Mouse (Mus musculus): ENCODE results near the gene Ntrk2. TPM values are rescaled to one million over a fixed set of nuclear protein-coding genes. Genes with fewer than 3 reads are reported as not detected.

Ntrk2 gene
- polyA plus RNA-seq, 2 experiments, result 0.04 to 0.07 TPM

- H3K9me3 ChIP-seq (ENCODE audit: control insufficient read depth, low read length), result no peaks in the 10 kb centered on the region
- no peak overlapping the region for H3K27ac ChIP-seq
- H3K27me3 ChIP-seq (ENCODE audit: control insufficient read depth, insufficient read depth, low read length), result no peaks in the 10 kb centered on the region
- no peak overlapping the region for H3K9ac ChIP-seq (replicated peaks)
- H3K4me1 ChIP-seq (replicated peaks; ENCODE audit: control insufficient read depth in 2 of 2, insufficient read depth in 2 of 2, low read length in 1 of 2), result no peaks in the 10 kb centered on the region
- no peak overlapping the region for H3K4me3 ChIP-seq (ENCODE audit: insufficient read depth in 1 of 2, low read depth in 2 of 2, low read length in 2 of 2)
- ATAC-seq (ENCODE audit: insufficient read depth), result no peak
- no peak overlapping the region for H3K4me2 ChIP-seq (ENCODE audit: low read depth)
- H3K36me3 ChIP-seq (replicated peaks; ENCODE audit: control insufficient read depth, insufficient read depth, low read depth), result no peaks in the 10 kb centered on the region
- TF ChIP-seq EP300 (IDR thresholded peaks at IDR 0.05; ENCODE audit: low read depth), result no peak
- no peak for TF ChIP-seq CTCF (IDR thresholded peaks at IDR 0.05; ENCODE audit: low read depth)
- 74% methylated on average over 3 of the region's 3 CpGs for WGBS (ENCODE audit: insufficient replicate concordance)
- no peak for DNase-seq (ENCODE audit: low read depth in 3 of 3, low spot score in 3 of 3)
These were observed 160.1 kb downstream of the Ntrk2 start for GRCm38 (mm10) chr13:58966466-58966865.

- H3K4me1 ChIP-seq (replicated peaks; ENCODE audit: control insufficient read depth in 2 of 2, insufficient read depth in 2 of 2, low read length in 1 of 2), result no peaks in the 10 kb centered on the region
- no peaks in the 10 kb centered on the region for H3K9me3 ChIP-seq (ENCODE audit: control insufficient read depth, low read length)
- 39% methylated on average over 5 of the region's 5 CpGs for WGBS (ENCODE audit: insufficient replicate concordance)
- ATAC-seq (ENCODE audit: insufficient read depth) (no peak), DNase-seq (ENCODE audit: low read depth in 3 of 3, low spot score in 3 of 3) (no peak)
- H3K4me2 ChIP-seq (ENCODE audit: low read depth), result no peak overlapping the region
- H3K9ac ChIP-seq (replicated peaks), result no peak overlapping the region
- H3K4me3 ChIP-seq (ENCODE audit: insufficient read depth in 1 of 2, low read depth in 2 of 2, low read length in 2 of 2), result no peak overlapping the region
- H3K36me3 ChIP-seq (replicated peaks; ENCODE audit: control insufficient read depth, insufficient read depth, low read depth), result no peaks in the 10 kb centered on the region
- TF ChIP-seq EP300 (IDR thresholded peaks at IDR 0.05; ENCODE audit: low read depth) (no peak), CTCF (IDR thresholded peaks at IDR 0.05; ENCODE audit: low read depth) (no peak)
- H3K27ac ChIP-seq, result no peak overlapping the region
- H3K27me3 ChIP-seq (ENCODE audit: control insufficient read depth, insufficient read depth, low read length), result no peaks in the 10 kb centered on the region
These were observed 161.8 kb downstream of the Ntrk2 start for GRCm38 (mm10) chr13:58968168-58968567.

- ATAC-seq (ENCODE audit: insufficient read depth) (no peak), DNase-seq (ENCODE audit: low read depth in 3 of 3, low spot score in 3 of 3) (no peak)
- Histone ChIP-seq H3K27me3 (ENCODE audit: control insufficient read depth, insufficient read depth, low read length) (no peaks in the 10 kb centered on the region), H3K27ac (no peak overlapping the region), H3K4me1 (replicated peaks; ENCODE audit: control insufficient read depth in 2 of 2, insufficient read depth in 2 of 2, low read length in 1 of 2) (no peaks in the 10 kb centered on the region), H3K9me3 (ENCODE audit: control insufficient read depth, low read length) (no peaks in the 10 kb centered on the region), H3K9ac (replicated peaks) (no peak overlapping the region), H3K36me3 (replicated peaks; ENCODE audit: control insufficient read depth, insufficient read depth, low read depth) (no peaks in the 10 kb centered on the region), H3K4me3 (ENCODE audit: insufficient read depth in 1 of 2, low read depth in 2 of 2, low read length in 2 of 2) (no peak overlapping the region), H3K4me2 (ENCODE audit: low read depth) (no peak overlapping the region)
- 50% methylated on average over 5 of the region's 5 CpGs for WGBS (ENCODE audit: insufficient replicate concordance)
- TF ChIP-seq CTCF (IDR thresholded peaks at IDR 0.05; ENCODE audit: low read depth) (no peak), EP300 (IDR thresholded peaks at IDR 0.05; ENCODE audit: low read depth) (no peak)
These were observed 165.1 kb downstream of the Ntrk2 start for GRCm38 (mm10) chr13:58971449-58971903.

- WGBS (ENCODE audit: insufficient replicate concordance), result 55% methylated on average over 5 of the region's 5 CpGs
- DNase-seq (ENCODE audit: low read depth in 3 of 3, low spot score in 3 of 3) (no peak), ATAC-seq (ENCODE audit: insufficient read depth) (no peak)
These were observed 166.1 kb downstream of the Ntrk2 start for GRCm38 (mm10) chr13:58972511-58972910.

GRCm38 (mm10) chr13:58996447-58996846, 190.1 kb downstream of the Ntrk2 start:
- WGBS (ENCODE audit: insufficient replicate concordance), result 28% methylated on average over 5 of the region's 5 CpGs
- Histone ChIP-seq H3K9me3 (ENCODE audit: control insufficient read depth, low read length) (no peaks in the 10 kb centered on the region), H3K9ac (replicated peaks) (no peak overlapping the region), H3K4me3 (ENCODE audit: insufficient read depth in 1 of 2, low read depth in 2 of 2, low read length in 2 of 2) (no peak overlapping the region), H3K4me1 (replicated peaks; ENCODE audit: control insufficient read depth in 2 of 2, insufficient read depth in 2 of 2, low read length in 1 of 2) (peaks cover 0 to 7% of the 10 kb centered on the region in 2 experiments; a peak in 2 of 4 replicates), H3K27ac (no peak overlapping the region), H3K36me3 (replicated peaks; ENCODE audit: control insufficient read depth, insufficient read depth, low read depth) (no peaks in the 10 kb centered on the region), H3K27me3 (ENCODE audit: control insufficient read depth, insufficient read depth, low read length) (no peaks in the 10 kb centered on the region), H3K4me2 (ENCODE audit: low read depth) (no peak overlapping the region)
- ATAC-seq (ENCODE audit: insufficient read depth) (no peak), DNase-seq (ENCODE audit: low read depth in 3 of 3, low spot score in 3 of 3) (no peak)
- no peak for TF ChIP-seq EP300 (IDR thresholded peaks at IDR 0.05; ENCODE audit: low read depth)
- TF ChIP-seq CTCF (IDR thresholded peaks at IDR 0.05; ENCODE audit: low read depth), result no peak

More at GRCm38 (mm10) chr13:58972511-58972910, 166.1 kb downstream of the Ntrk2 start:
- Histone ChIP-seq H3K36me3 (replicated peaks; ENCODE audit: control insufficient read depth, insufficient read depth, low read depth) (no peaks in the 10 kb centered on the region), H3K9ac (replicated peaks) (no peak overlapping the region), H3K4me3 (ENCODE audit: insufficient read depth in 1 of 2, low read depth in 2 of 2, low read length in 2 of 2) (no peak overlapping the region), H3K27ac (no peak overlapping the region), H3K9me3 (ENCODE audit: control insufficient read depth, low read length) (no peaks in the 10 kb centered on the region), H3K4me1 (replicated peaks; ENCODE audit: control insufficient read depth in 2 of 2, insufficient read depth in 2 of 2, low read length in 1 of 2) (no peaks in the 10 kb centered on the region), H3K4me2 (ENCODE audit: low read depth) (no peak overlapping the region), H3K27me3 (ENCODE audit: control insufficient read depth, insufficient read depth, low read length) (no peaks in the 10 kb centered on the region)
- TF ChIP-seq EP300 (IDR thresholded peaks at IDR 0.05; ENCODE audit: low read depth) (no peak), CTCF (IDR thresholded peaks at IDR 0.05; ENCODE audit: low read depth) (no peak)
